Mouse (Mus musculus) heart, postnatal 0 days (tissue): ENCODE measurements around the gene Plce1. TPM values are rescaled to one million over a fixed set of nuclear protein-coding genes. Genes with fewer than 3 reads are reported as not detected.

Experiments
- ATAC-seq: fragments of 200-750 bp; cut with Nextera tagmentation; 2 replicates; pipeline ENCODE4 v1.8.0; 2017; ENCODE audit warnings: low read depth, moderate number of reproducible peaks, moderate library complexity; ENCODE audit not compliant: insufficient read depth
- DNase-seq: peaks from one replicate; pipeline ENCODE4 v3.0.0-alpha.2; 2016; ENCODE audit warnings: low spot score
- H3K27ac ChIP-seq: fragments of 300-500 bp; sonication (generic); 2 replicates; pipeline ENCODE4 v1.5.1; 2014; ENCODE audit warnings: low read depth, mild to moderate bottlenecking
- H3K27me3 ChIP-seq: fragments of 300-500 bp; sonication (generic); 2 replicates; pipeline ENCODE4 v1.6.1; 2014; ENCODE audit warnings: low read length, mixed read lengths; ENCODE audit not compliant: control insufficient read depth, insufficient read depth
- H3K36me3 ChIP-seq: fragments of 300-500 bp; sonication (generic); replicated peaks from 2 replicates; pipeline ENCODE4 v1.6.1; 2014; ENCODE audit warnings: low read length, mixed read lengths; ENCODE audit not compliant: control insufficient read depth, insufficient read depth
- H3K4me1 ChIP-seq: fragments of 300-500 bp; sonication (generic); 2 replicates; pipeline ENCODE4 v1.6.1; 2014; ENCODE audit warnings: antibody characterized with exemption; ENCODE audit not compliant: control insufficient read depth, insufficient read depth
- H3K4me2 ChIP-seq: fragments of 300-500 bp; sonication (generic); 2 replicates; pipeline ENCODE4 v1.6.1; 2014; ENCODE audit warnings: low read depth, mild to moderate bottlenecking, low read length, moderate library complexity
- H3K4me3 ChIP-seq: fragments of 300-500 bp; sonication (generic); 2 replicates; pipeline ENCODE4 v1.5.1; 2014; ENCODE audit warnings: low read depth, low read length
- H3K9ac ChIP-seq: fragments of 300-500 bp; sonication (generic); replicated peaks from 2 replicates; pipeline ENCODE4 v1.6.1; 2014; ENCODE audit warnings: low read depth, low read length, mixed read lengths
- H3K9me3 ChIP-seq: fragments of 300-500 bp; sonication (generic); replicated peaks from 2 replicates; pipeline ENCODE4 v1.6.1; 2016; ENCODE audit warnings: low read length; ENCODE audit not compliant: control insufficient read depth
- CTCF ChIP-seq: IDR thresholded peaks from 2 replicates; pipeline ENCODE4 v1.5.1; 2016; ENCODE audit warnings: antibody characterized with exemption, control low read depth, low read depth
- EP300 ChIP-seq: IDR thresholded peaks from 2 replicates; pipeline ENCODE4 v1.6.1; 2016; ENCODE audit warnings: antibody characterized with exemption, low read depth
- WGBS: fragments of 180-500 bp; shearing (Covaris S2); extraction: QIAGEN DNeasy Blood & Tissue Kit; methylation state at CpG from one replicate; pipeline ENCODE4 v1.1.7; 2014; 5-methylcytosine and 5-hydroxymethylcytosine counted together
- polyA plus RNA-seq: library from polyadenylated mRNA; unstranded; fragments of >200 nt; fragmentation: Nextera tagmentation; extraction: Ambion mirVana; gene quantifications from 2 replicates; pipeline ENCODE4 v1.2.1, GENCODE M21; 2015
- total RNA-seq: library from RNA; depleted of rRNA; stranded (reverse); fragments of >200 nt; gene quantifications from 2 replicates; pipeline ENCODE4 v1.2.3, GENCODE M21; 2014; ENCODE audit warnings: low replicate concordance

The Plce1 gene
- total and polyA plus RNA-seq, 2 experiments from 2014 or later: 5.7 to 18.2 TPM

DNA sequence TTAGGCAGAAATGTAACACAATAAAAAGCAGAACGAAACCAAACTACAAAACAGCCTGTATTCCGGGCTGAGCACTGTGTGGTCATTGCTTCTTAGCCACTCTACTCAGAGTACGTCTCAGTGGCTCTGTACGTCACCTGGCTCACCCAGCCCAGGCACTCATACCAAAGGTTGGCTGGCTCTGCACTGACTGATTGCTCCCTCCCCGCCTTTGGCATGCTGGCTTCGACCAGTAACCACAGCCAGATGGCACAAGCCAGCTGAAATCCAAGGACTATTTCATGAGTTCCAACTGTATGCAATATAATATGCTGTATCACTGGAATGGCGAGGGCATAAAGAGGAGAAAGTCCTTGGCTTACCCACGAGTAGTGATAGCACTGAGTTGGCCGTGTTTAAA, 121.9 kb downstream of the Plce1 start:
- no peaks in the 10 kb centered on the region for H3K4me1 ChIP-seq
- DNase-seq: no peak
- no peak overlapping the region for H3K27ac ChIP-seq
- no peak overlapping the region for H3K4me3 ChIP-seq
- no peak overlapping the region for H3K9ac ChIP-seq
- TF ChIP-seq EP300: no peak
- TF ChIP-seq CTCF: no peak
- no peak for ATAC-seq
- WGBS: 76% methylated on average over 9 of the region's 9 CpGs
- no peaks in the 10 kb centered on the region for H3K9me3 ChIP-seq
- H3K4me2 ChIP-seq: no peak overlapping the region
- no peaks in the 10 kb centered on the region for H3K27me3 ChIP-seq
- no peaks in the 10 kb centered on the region for H3K36me3 ChIP-seq

DNA sequence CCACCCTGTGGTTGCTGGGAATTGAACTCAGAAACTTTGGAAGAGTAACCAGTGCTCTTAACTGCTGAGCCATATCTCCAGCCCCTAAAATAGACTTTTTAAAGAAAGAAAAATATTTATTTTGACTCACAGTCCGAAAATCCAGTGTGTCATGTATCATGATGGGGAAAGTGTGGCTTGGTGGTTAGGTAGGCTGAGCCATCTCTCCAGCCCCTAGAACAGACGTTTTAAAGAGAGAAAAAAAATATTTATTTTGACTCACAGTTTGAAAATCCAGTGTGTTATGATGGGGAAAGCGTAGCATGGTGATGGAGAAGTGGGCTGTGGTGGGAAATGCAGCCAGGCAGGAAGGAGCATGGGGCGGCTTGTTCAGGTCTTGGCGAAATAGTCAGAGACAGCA, 126.3 kb downstream of the Plce1 start:
- no peak overlapping the region for H3K27ac ChIP-seq
- TF ChIP-seq EP300 (no peak), CTCF (no peak)
- no peaks in the 10 kb centered on the region for H3K9me3 ChIP-seq
- peaks cover 11% of the 10 kb centered on the region for H3K4me1 ChIP-seq
- ATAC-seq (no peak), DNase-seq (no peak)
- WGBS: 85% methylated on average over 5 of the region's 5 CpGs
- H3K27me3 ChIP-seq: no peaks in the 10 kb centered on the region
- H3K4me3 ChIP-seq: no peak overlapping the region
- H3K36me3 ChIP-seq: no peaks in the 10 kb centered on the region
- no peak overlapping the region for H3K9ac ChIP-seq
- no peak overlapping the region for H3K4me2 ChIP-seq

DNA sequence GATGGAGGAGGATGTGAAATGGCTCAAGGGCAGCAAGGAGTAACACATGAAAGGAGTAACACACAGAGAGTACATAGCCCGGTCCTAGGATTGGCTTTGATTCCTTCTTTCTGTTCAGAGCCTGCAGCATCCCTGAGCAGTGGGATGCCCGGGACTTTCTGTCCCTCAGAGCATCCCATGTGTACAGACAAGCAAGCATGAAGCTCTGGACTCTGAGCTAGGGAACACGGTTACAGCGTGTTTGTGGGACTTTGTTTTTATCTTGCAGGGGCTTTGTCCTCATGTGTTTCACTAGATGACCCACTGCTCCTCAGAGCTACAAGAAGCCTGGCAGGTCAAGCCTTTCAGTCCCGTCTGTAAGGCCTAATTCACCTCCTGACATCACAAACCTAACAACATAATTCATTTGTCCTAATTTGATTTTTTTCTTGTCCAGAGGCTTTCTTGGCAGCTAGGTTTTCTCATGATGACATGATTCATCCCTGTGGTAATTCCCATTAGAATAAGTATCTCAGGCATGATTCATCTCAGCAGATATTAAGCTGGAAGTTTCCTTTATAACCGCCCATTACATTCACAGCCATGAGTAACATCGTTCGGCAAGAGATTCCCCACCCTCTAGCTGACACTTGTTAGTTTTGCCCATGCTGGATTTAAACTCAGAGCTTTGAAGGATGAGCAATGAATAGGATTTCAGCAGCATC, 128.2 kb downstream of the Plce1 start:
- TF ChIP-seq EP300 (no peak), CTCF (no peak)
- Histone ChIP-seq H3K9me3 (no peaks in the 10 kb centered on the region), H3K4me2 (no peak overlapping the region), H3K27ac (peak overlapping the region; percentile 36; the same call in 1 of the 2 replicates), H3K36me3 (no peaks in the 10 kb centered on the region), H3K4me3 (no peak overlapping the region), H3K27me3 (no peaks in the 10 kb centered on the region), H3K9ac (no peak overlapping the region), H3K4me1 (peaks cover 16% of the 10 kb centered on the region)
- ATAC-seq: peak; percentile 22; the same call in 1 of the 2 replicates
- 85% methylated on average over 8 of the region's 8 CpGs for WGBS
- no peak for DNase-seq

DNA sequence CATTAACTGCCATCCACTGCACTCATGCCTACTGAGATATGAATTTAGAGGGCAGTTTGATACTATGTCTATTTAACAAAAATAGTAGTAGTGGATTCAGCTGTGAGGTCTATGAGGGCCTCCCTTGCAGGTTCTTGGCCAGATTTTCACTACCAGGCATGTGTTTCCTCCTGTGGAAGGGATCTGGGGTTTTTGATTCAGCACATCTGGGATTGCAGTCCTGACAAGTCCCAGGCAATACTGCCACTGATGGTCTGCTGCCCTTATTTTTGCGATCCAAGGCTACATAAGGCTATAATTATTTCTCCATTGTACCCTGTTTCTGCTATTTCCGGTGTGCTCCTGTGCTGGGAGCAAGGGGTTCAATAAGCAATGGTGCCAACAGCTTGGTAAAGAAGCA, 129.4 kb downstream of the Plce1 start:
- ATAC-seq: no peak
- Histone ChIP-seq H3K9ac (no peak overlapping the region), H3K27ac (peak overlapping the region; percentile 90)

DNA sequence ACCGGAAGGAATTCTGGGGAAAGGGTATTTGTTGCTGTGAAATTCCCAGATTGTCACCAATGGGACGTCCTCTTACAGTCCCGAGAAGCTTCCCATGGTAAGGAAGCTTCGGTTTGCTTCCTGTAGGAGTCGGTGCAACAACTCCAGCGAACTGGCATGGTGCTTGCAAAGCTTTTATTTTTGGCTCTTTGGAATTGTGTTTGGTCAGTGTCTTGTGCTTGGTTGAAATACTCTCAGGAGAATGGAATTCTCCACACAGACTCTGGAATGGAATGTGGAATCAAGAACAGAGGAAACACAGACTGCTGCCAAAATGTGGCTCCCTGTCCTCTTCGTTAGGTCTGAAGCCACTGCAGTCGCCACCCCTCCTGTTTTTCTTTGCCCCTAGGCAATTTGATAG, 129.9 kb downstream of the Plce1 start:
- peak; percentile 82 for ATAC-seq
- H3K27me3 ChIP-seq: no peaks in the 10 kb centered on the region

More for the DNA sequence above, 129.4 kb downstream of the Plce1 start:
- Histone ChIP-seq H3K36me3 (no peaks in the 10 kb centered on the region), H3K4me1 (peaks cover 16% of the 10 kb centered on the region), H3K9me3 (no peaks in the 10 kb centered on the region), H3K4me3 (no peak overlapping the region), H3K4me2 (peak overlapping the region; percentile 25; the same call in 1 of the 2 replicates), H3K27me3 (no peaks in the 10 kb centered on the region)
- no peak for DNase-seq
- no peak for TF ChIP-seq EP300
- TF ChIP-seq CTCF: no peak
- 85% methylated on average over 2 of the region's 2 CpGs for WGBS

More for the DNA sequence above, 129.9 kb downstream of the Plce1 start:
- H3K4me1 ChIP-seq: peaks cover 16% of the 10 kb centered on the region
- H3K4me2 ChIP-seq: peak overlapping the region; percentile 25; the same call in 1 of the 2 replicates
- H3K4me3 ChIP-seq: no peak overlapping the region
- H3K9me3 ChIP-seq: no peaks in the 10 kb centered on the region
- TF ChIP-seq CTCF (no peak), EP300 (peak; percentile 61; the same call in 1 of the 2 replicates)
- H3K36me3 ChIP-seq: no peaks in the 10 kb centered on the region
- H3K9ac ChIP-seq: no peak overlapping the region
- 30% methylated on average over 8 of the region's 8 CpGs for WGBS
- H3K27ac ChIP-seq: peak overlapping the region; percentile 90
- peak; percentile 73 for DNase-seq
